Comparison of ENCODE assay signal across 9 mouse cellular contexts in the genomic region with DNA sequence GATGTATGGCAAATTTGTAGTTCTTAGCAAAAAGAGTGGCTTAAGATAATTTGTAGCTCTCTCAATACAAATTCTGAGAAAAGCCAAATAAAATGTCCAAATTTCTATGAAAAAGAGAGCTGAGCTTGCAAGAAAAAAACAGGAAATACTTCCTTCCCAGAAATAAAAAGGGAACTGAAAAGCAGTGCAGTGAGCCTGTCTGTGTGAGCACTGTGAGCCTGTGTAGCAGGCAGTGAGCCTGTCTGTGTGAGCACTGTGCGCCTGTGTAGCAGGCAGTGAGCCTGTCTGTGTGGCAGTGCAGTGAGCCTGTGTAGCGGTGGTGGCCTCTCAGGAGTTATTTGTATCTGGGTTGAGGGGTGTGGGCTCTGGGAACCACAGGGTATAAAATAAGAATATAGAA.
A peak's percentile ranks its signal among the peaks of the same experiment; 100 is the strongest.
DNase-seq lines count a peak whose midpoint lies in the region; ATAC-seq and TF ChIP-seq lines count a peak whose summit lies in the region.
"Had no signal": no experiment of that assay in that cellular context is flagged by ENCODE, and none has a peak within 500 bp of the region (broad histone marks: within the 10 kb centered on the region; RNA-seq: fewer than 3 reads in every experiment).

No protein-coding gene starts in this region.

- H3K4me1 ChIP-seq in liver, postnatal 0 days (ENCODE audit: insufficient read depth), result no peaks in the 10 kb centered on the region
- H3K4me1 ChIP-seq: hindbrain, embryonic 15.5 days had no signal

- WGBS in liver, postnatal 0 days (ENCODE audit: insufficient replicate concordance), result 36% methylated on average over 2 of the region's 2 CpGs

- H3K9me3 ChIP-seq in liver, postnatal 0 days (ENCODE audit: low read length), result no peaks in the 10 kb centered on the region
- H3K9me3 ChIP-seq: hindbrain, embryonic 15.5 days had no signal

- DNase-seq in liver, result peak; percentile 10
- DNase-seq in liver, postnatal 0 days, result no peak
- DNase-seq in thymus, postnatal 10 days (ENCODE audit: low spot score in 2 of 2), result peak; percentile 42 to 51
- DNase-seq in natural killer cell, adult 2 months (ENCODE audit: low spot score in 2 of 2), result no peak
- DNase-seq in urinary bladder, postnatal 14 days (ENCODE audit: low spot score), result no peak
- DNase-seq: kidney, postnatal 36 days had no signal

- H3K4me2 ChIP-seq in liver, postnatal 0 days (ENCODE audit: low read depth, low read length), result no peak overlapping the region
- H3K4me2 ChIP-seq: hindbrain, embryonic 15.5 days had no signal

- no peak overlapping the region for H3K9ac ChIP-seq in liver, postnatal 0 days (replicated peaks)
- H3K9ac ChIP-seq: hindbrain, embryonic 15.5 days had no signal

- no peak; the same call in 1 of the 2 replicates for ATAC-seq in liver, postnatal 0 days
- ATAC-seq in common myeloid progenitor, adult 5-6 weeks (replicated peaks; ENCODE audit: low read depth, poor library complexity, severe bottlenecking), result peak; percentile 88
- peak; percentile 91 for ATAC-seq in megakaryocyte progenitor cell, adult 5-6 weeks (replicated peaks; ENCODE audit: poor library complexity)

- no peak for TF ChIP-seq CTCF in liver, postnatal 0 days (IDR thresholded peaks at IDR 0.05; ENCODE audit: low read depth)

- no peak overlapping the region for H3K4me3 ChIP-seq in liver, postnatal 0 days (ENCODE audit: low read depth, low read length)
- H3K4me3 ChIP-seq: hindbrain, embryonic 15.5 days had no signal

- no peak overlapping the region for H3K27ac ChIP-seq in liver, postnatal 0 days (ENCODE audit: low read depth)
- H3K27ac ChIP-seq: hindbrain, embryonic 15.5 days had no signal

- no peaks in the 10 kb centered on the region for H3K27me3 ChIP-seq in liver, postnatal 0 days (ENCODE audit: insufficient read depth, low read length)
- H3K27me3 ChIP-seq: hindbrain, embryonic 15.5 days had no signal

- no peak for TF ChIP-seq EP300 in liver, postnatal 0 days (IDR thresholded peaks at IDR 0.05; ENCODE audit: low read depth)

- no peaks in the 10 kb centered on the region for H3K36me3 ChIP-seq in liver, postnatal 0 days (replicated peaks; ENCODE audit: insufficient read depth, low read length)
- H3K36me3 ChIP-seq: hindbrain, embryonic 15.5 days had no signal

Comparison
In these comparisons a context has a peak if more than half of its experiments do, and no peak if none do; other contexts are left out.
1. DNase-seq: peak in liver (single experiment) and thymus, postnatal 10 days (2 of 2); none in liver, postnatal 0 days (single experiment), natural killer cell, adult 2 months (0 of 2) and urinary bladder, postnatal 14 days (single experiment).